Mouse (Mus musculus) heart, embryonic 15.5 days (tissue): ENCODE data around the gene Isx. TPM values are rescaled to one million over a fixed set of nuclear protein-coding genes. Genes with fewer than 3 reads are reported as not detected.

Source experiments
- polyA plus RNA-seq: library from polyadenylated mRNA; unstranded; fragments of >200 nt; fragmentation: Nextera tagmentation; extraction: Ambion mirVana; gene quantifications from 2 replicates; pipeline ENCODE4 v1.2.1, GENCODE M21; 2015

The Isx gene
- polyA plus RNA-seq, 1 experiment from 2014 or later: 0.13 TPM

Other genes starting within 250 kb of the Isx start
- 18.2 and 18.3 TPM in 2 replicates for gene Hmgxb4, start 120.2 kb downstream of the Isx start, polyA plus RNA-seq
- 41.3 and 46.9 TPM in 2 replicates for gene Tom1, start 160.5 kb downstream of the Isx start, polyA plus RNA-seq
- 16.3 and 23.6 TPM in 2 replicates for gene Hmox1, start 220.4 kb downstream of the Isx start, polyA plus RNA-seq
- 56.2 and 92.8 TPM in 2 replicates for gene Mcm5, start 236.4 kb downstream of the Isx start, polyA plus RNA-seq